Mouse (Mus musculus): Measurements from ENCODE around the gene Lamtor4. TPM values are rescaled to one million over a fixed set of nuclear protein-coding genes. Genes with fewer than 3 reads are reported as not detected.

The Lamtor4 gene
- polyA plus RNA-seq, 1 experiment from 2014 or later, result 50.9 TPM

- no peak overlapping the region for H3K9ac ChIP-seq
- no peak overlapping the region for H3K4me3 ChIP-seq
- H3K4me1 ChIP-seq, result peaks cover 20% of the 10 kb centered on the region
- H3K36me3 ChIP-seq, result peaks cover 44% of the 10 kb centered on the region
- H3K9me3 ChIP-seq, result no peaks in the 10 kb centered on the region
- WGBS, result 83% methylated on average over 11 of the region's 11 CpGs
- no peak for ATAC-seq (ENCODE audit: insufficient number of reproducible peaks, insufficient read depth, low FRiP score, low TSS enrichment)
- no peak overlapping the region for H3K27ac ChIP-seq
- H3K27me3 ChIP-seq, result no peaks in the 10 kb centered on the region
- no peak overlapping the region for H3K4me2 ChIP-seq (replicated peaks)
These were observed 5.6 kb downstream of the Lamtor4 start for GRCm38 (mm10) chr5:138260834-138261233.

GRCm38 (mm10) chr5:138262001-138262400 lies 6.7 kb downstream of the Lamtor4 start:
- peaks cover 16% of the 10 kb centered on the region for H3K4me1 ChIP-seq
- 0 out of 2 replicates have a peak overlapping the region, but pooled peaks have one; percentile 79 for H3K4me3 ChIP-seq
- H3K27me3 ChIP-seq, result no peaks in the 10 kb centered on the region
- H3K36me3 ChIP-seq, result peaks cover 51% of the 10 kb centered on the region
- H3K4me2 ChIP-seq (replicated peaks), result no peak overlapping the region
- no peaks in the 10 kb centered on the region for H3K9me3 ChIP-seq
- no peak for ATAC-seq (ENCODE audit: insufficient number of reproducible peaks, insufficient read depth, low FRiP score, low TSS enrichment)
- 67% methylated on average over 4 of the region's 4 CpGs for WGBS
- no peak overlapping the region for H3K27ac ChIP-seq
- no peak overlapping the region for H3K9ac ChIP-seq

DNA sequence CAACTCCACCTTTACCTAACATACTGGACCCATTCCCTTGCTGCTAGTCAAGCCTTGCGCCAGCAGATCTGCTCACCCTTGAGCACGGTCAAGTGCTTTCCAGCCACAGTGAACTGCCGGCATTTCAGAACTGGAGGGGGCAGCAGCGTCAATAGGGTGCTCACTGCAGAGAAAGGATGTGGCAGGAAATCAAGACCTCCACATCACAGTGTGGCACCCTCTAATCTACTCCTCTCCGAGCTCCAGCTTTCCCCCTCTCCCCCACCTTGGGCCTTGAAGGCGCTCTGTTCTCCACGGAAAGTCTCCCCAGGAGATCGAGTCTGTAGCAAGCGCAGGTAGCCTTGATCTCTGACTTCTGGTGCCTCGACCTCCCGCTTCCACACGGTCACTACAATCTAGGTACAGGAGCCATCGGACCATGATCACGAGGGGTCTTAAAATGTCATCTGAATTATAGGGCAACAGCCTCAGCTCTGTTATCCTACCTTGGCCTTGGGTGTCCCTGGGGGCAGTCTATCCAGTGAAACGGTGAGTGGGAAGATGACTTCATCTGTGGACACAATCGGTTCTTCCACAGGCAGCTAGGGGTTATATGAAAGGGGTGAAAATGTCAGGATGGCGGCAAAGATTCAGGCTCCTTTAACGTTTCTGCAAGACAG lies 7.4 kb downstream of the Lamtor4 start:
- H3K27ac ChIP-seq, result no peak overlapping the region
- WGBS, result 66% methylated on average over 18 of the region's 18 CpGs
- peak overlapping the region; percentile 92 for H3K4me2 ChIP-seq (replicated peaks)
- no peaks in the 10 kb centered on the region for H3K9me3 ChIP-seq
- H3K4me1 ChIP-seq, result peaks cover 16% of the 10 kb centered on the region
- peak overlapping the region; percentile 83 for H3K9ac ChIP-seq
- peaks cover 51% of the 10 kb centered on the region for H3K36me3 ChIP-seq
- no peaks in the 10 kb centered on the region for H3K27me3 ChIP-seq
- H3K4me3 ChIP-seq, result peak overlapping the region; percentile 79
- ATAC-seq (ENCODE audit: insufficient number of reproducible peaks, insufficient read depth, low FRiP score, low TSS enrichment), result no peak

DNA sequence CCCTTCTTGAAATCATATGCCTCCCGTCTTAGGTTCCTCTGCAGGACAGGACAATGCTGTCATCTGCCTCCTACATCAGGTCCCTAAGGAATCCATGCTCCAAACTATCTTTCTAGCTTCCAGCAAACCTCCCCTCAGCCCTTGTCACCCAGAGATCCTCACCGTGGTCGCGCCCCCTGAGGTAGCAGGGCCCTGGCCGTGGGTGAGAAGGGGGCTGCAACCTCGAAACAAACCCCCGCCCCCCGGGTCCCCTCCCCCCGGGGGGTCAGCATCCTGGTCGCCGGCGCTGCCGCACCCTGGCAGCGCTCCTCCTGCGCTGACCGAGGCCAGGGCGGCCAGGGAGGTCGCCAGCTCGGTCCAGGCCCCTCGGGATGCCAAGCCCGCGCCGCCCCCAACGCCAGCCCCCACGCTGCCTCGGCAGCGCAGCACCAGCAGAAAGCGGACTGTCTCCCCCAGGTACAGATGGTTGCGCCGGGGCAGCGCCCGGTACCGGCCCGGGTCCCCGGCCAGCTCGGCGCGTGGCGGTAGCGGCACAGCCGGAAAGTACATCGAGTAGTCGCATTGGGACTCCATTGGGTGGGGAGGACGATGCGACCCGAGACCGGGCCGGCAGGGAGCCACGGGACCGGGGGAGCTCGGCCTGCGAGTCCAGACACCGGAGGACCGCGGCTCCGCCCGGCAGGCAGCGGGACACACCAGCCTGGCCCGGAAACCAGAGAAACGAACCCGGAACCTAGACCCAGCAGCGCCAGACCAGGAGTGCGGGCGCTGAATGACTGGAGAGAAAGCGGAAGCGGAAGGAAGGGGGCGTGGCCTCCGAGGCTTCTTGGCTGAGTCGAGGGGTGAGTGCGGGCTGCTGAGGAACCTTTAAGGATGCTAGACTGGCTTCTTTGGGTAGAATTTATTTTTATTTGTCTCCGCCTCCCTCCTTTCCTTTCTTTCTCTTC lies 8.3 kb downstream of the Lamtor4 start, which contains the start of gene BC037034:
Gene BC037034 (minus strand): TSS at position 774 of the 947 bp plus-strand sequence.
- Histone ChIP-seq H3K4me2 (replicated peaks) (peak within 1 kb of the TSS; percentile 92), H3K36me3 (peaks cover 47% of the 10 kb centered on the region), H3K4me1 (peaks cover 16% of the 10 kb centered on the region), H3K9me3 (no peaks in the 10 kb centered on the region), H3K9ac (peak within 1 kb of the TSS; percentile 83), H3K27ac (peak within 1 kb of the TSS; percentile 69), H3K4me3 (peak within 1 kb of the TSS; percentile 79), H3K27me3 (no peaks in the 10 kb centered on the region)
- peak; percentile 68 for ATAC-seq (ENCODE audit: insufficient number of reproducible peaks, insufficient read depth, low FRiP score, low TSS enrichment)
- WGBS, result under 1% methylated on average over 69 of the region's 71 CpGs

DNA sequence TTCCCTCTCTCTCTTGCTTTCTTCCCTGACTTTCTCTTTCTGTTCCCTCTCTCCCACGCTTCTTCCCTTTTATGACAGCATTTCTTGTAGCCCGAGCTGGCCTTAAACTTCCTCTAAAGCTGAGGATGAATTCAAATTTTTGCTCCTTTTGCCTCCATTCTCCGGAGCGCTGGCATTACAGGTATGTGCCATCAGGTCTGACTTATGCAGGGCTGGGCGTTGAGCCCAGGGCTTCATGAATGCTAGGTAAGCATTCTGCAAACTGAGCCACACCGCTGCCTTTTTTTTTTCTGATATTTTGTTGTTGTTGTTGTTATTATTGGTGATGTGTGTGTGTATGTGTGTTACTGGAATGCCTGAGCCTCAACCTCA lies 8.9 kb downstream of the Lamtor4 start:
- Histone ChIP-seq H3K9me3 (no peaks in the 10 kb centered on the region), H3K36me3 (peaks cover 42% of the 10 kb centered on the region)
- WGBS, result 14% methylated on average over 6 of the region's 6 CpGs

GRCm38 (mm10) chr5:138265712-138266111 lies 10.4 kb downstream of the Lamtor4 start:
- Histone ChIP-seq H3K27me3 (no peaks in the 10 kb centered on the region), H3K36me3 (peaks cover 27% of the 10 kb centered on the region), H3K4me1 (peaks cover 16% of the 10 kb centered on the region), H3K4me2 (replicated peaks) (no peak overlapping the region), H3K4me3 (no peak overlapping the region), H3K27ac (no peak overlapping the region), H3K9ac (no peak overlapping the region), H3K9me3 (no peaks in the 10 kb centered on the region)
- 94% methylated on average over 4 of the region's 4 CpGs for WGBS
- no peak for ATAC-seq (ENCODE audit: insufficient number of reproducible peaks, insufficient read depth, low FRiP score, low TSS enrichment)

More for the DNA sequence above, 8.9 kb downstream of the Lamtor4 start:
- peak overlapping the region; percentile 69; the same call in 1 of the 2 replicates for H3K27ac ChIP-seq
- H3K4me3 ChIP-seq, result peak overlapping the region; percentile 79
- H3K27me3 ChIP-seq, result no peaks in the 10 kb centered on the region
- peak overlapping the region; percentile 92 for H3K4me2 ChIP-seq (replicated peaks)
- H3K9ac ChIP-seq, result peak overlapping the region; percentile 83
- no peak for ATAC-seq (ENCODE audit: insufficient number of reproducible peaks, insufficient read depth, low FRiP score, low TSS enrichment)
- H3K4me1 ChIP-seq, result peaks cover 16% of the 10 kb centered on the region

- H3K4me3 ChIP-seq, result no peak overlapping the region
- WGBS, result 87% methylated on average over 3 of the region's 3 CpGs
These were observed 11.8 kb downstream of the Lamtor4 start for GRCm38 (mm10) chr5:138267114-138267513.

DNA sequence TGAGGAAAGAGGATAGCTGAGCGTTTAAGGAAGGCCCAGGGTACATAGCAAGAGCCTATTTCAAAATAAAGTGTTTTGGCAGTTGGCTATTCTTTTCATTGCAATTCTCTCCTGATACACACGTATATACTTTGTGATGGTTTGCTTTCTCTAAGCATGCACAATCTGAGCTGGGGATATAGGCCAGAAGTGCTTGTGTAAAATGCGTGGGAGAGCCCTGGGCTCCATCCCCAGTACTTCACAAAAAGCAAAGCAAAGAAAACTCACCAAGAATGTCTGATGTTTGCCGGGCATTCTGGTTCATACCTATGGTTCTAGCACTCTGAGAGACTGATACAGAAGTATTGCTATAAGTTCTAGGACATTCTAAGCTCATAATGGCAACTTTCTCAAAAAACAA lies 13.7 kb downstream of the Lamtor4 start:
- 82% methylated on average over 4 of the region's 4 CpGs for WGBS
- Histone ChIP-seq H3K36me3 (peaks cover 10% of the 10 kb centered on the region), H3K9me3 (no peaks in the 10 kb centered on the region), H3K4me1 (peaks cover 22% of the 10 kb centered on the region; the same call in 1 of the 2 replicates), H3K27ac (no peak overlapping the region), H3K4me2 (replicated peaks) (no peak overlapping the region), H3K27me3 (no peaks in the 10 kb centered on the region), H3K9ac (no peak overlapping the region), H3K4me3 (no peak overlapping the region)
- ATAC-seq (ENCODE audit: insufficient number of reproducible peaks, insufficient read depth, low FRiP score, low TSS enrichment), result no peak

More at GRCm38 (mm10) chr5:138267114-138267513, 11.8 kb downstream of the Lamtor4 start:
- Histone ChIP-seq H3K4me1 (peaks cover 20% of the 10 kb centered on the region), H3K27ac (no peak overlapping the region), H3K9ac (no peak overlapping the region), H3K9me3 (no peaks in the 10 kb centered on the region), H3K27me3 (no peaks in the 10 kb centered on the region), H3K4me2 (replicated peaks) (no peak overlapping the region), H3K36me3 (peaks cover 13% of the 10 kb centered on the region)
- no peak for ATAC-seq (ENCODE audit: insufficient number of reproducible peaks, insufficient read depth, low FRiP score, low TSS enrichment)

GRCm38 (mm10) chr5:138271232-138271631 lies 15.9 kb downstream of the Lamtor4 start:
- Histone ChIP-seq H3K36me3 (peaks cover 21% of the 10 kb centered on the region), H3K4me3 (no peak overlapping the region), H3K9ac (no peak overlapping the region), H3K9me3 (no peaks in the 10 kb centered on the region), H3K4me1 (peaks cover 34% of the 10 kb centered on the region), H3K27me3 (no peaks in the 10 kb centered on the region), H3K4me2 (replicated peaks) (no peak overlapping the region), H3K27ac (no peak overlapping the region)
- WGBS, result 48% methylated on average over 3 of the region's 3 CpGs
- no peak for ATAC-seq (ENCODE audit: insufficient number of reproducible peaks, insufficient read depth, low FRiP score, low TSS enrichment)

- Histone ChIP-seq H3K4me2 (replicated peaks) (peak within 1 kb of the TSS; percentile 41), H3K27me3 (no peaks in the 10 kb centered on the region), H3K9ac (peak within 1 kb of the TSS; percentile 25; the same call in 1 of the 2 replicates), H3K36me3 (peaks cover 29% of the 10 kb centered on the region), H3K9me3 (no peaks in the 10 kb centered on the region), H3K4me1 (peaks cover 46% of the 10 kb centered on the region), H3K4me3 (peak within 1 kb of the TSS; percentile 21), H3K27ac (peak within 1 kb of the TSS; percentile 69)
- 1% methylated on average over 12 of the region's 12 CpGs for WGBS
- peak; percentile 56; the same call in 1 of the 2 replicates for ATAC-seq (ENCODE audit: insufficient number of reproducible peaks, insufficient read depth, low FRiP score, low TSS enrichment)
These were observed 17.2 kb downstream of the Lamtor4 start, which contains the start of gene Gal3st4 for GRCm38 (mm10) chr5:138272409-138272923. Gal3st4 (minus strand) TSS chr5:138272840.

DNA sequence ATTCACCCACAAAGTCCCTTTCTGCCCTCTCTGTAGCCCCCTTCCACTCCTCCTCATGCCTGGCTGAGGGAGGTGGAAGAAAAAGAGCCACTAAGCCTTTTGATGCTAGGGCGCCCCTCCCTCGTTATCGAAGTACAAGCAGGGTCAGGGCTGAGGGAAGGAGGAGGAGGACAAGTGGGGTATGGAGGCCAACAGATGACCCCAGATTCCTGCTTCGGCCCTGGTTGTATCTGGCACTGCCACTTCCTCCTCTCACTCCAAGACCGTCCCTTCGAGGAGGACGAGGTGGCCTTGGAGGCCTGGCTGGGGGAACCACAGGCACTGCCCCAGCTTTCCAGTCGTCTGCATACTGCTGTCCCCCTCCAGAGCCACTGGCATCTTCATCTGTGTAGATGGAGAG lies 18.9 kb downstream of the Lamtor4 start:
- ATAC-seq (ENCODE audit: insufficient number of reproducible peaks, insufficient read depth, low FRiP score, low TSS enrichment), result no peak
- WGBS, result 69% methylated on average over 8 of the region's 8 CpGs
- no peak overlapping the region for H3K4me2 ChIP-seq (replicated peaks)
- peaks cover 60% of the 10 kb centered on the region for H3K4me1 ChIP-seq
- H3K9me3 ChIP-seq, result no peaks in the 10 kb centered on the region
- peaks cover 35% of the 10 kb centered on the region for H3K36me3 ChIP-seq
- H3K27me3 ChIP-seq, result no peaks in the 10 kb centered on the region
- H3K27ac ChIP-seq, result no peak overlapping the region
- H3K9ac ChIP-seq, result no peak overlapping the region
- no peak overlapping the region for H3K4me3 ChIP-seq

Data from embryonic facial prominence, embryonic 12.5 days (tissue).